Mouse (Mus musculus): ENCODE results near the gene Ubiad1. TPM values are rescaled to one million over a fixed set of nuclear protein-coding genes. Genes with fewer than 3 reads are reported as not detected.

Gene Ubiad1
- total RNA-seq, 2 experiments from 2014 or later: 17.6 to 18.5 TPM

DNA sequence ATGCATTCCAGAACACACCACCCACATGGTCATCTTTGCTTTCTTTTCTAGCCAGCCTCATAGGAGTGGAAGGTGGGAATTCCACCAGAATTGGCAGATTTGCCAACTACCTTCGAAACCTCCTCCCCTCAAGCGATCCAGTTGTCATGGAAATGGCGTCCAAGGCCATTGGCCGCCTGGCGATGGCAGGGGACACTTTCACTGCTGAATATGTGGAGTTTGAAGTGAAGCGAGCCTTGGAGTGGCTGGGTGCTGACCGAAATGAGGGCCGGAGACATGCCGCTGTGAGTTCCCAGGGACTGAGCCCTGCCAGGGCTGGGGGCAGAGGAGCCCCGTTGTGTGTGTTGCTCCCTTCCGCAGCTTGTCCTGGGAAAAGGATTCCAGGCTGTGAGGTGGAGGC is 9.1 kb upstream of the Ubiad1 start:
- DNase-seq: peak; percentile 55

DNA sequence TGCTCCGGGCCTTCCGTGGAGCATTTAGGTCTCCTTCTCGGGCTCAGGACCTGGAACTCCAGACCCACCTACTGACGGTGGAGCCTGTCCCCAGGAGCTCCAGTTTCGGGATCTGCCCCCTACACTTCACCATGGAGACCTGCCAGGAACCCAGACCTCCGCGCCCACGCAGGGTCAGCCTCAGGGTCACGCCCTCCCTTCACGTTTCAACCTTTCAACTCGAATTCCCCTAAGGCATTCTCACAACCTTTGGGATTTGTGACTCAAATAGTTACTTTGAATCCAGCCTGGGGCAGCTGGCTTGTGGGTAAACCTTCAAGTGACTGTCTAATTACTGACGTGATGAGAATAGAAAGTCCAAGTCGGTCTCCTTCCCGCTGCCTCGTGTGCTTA is 4.3 kb upstream of the Ubiad1 start:
- peak; percentile 60 for DNase-seq

DNA sequence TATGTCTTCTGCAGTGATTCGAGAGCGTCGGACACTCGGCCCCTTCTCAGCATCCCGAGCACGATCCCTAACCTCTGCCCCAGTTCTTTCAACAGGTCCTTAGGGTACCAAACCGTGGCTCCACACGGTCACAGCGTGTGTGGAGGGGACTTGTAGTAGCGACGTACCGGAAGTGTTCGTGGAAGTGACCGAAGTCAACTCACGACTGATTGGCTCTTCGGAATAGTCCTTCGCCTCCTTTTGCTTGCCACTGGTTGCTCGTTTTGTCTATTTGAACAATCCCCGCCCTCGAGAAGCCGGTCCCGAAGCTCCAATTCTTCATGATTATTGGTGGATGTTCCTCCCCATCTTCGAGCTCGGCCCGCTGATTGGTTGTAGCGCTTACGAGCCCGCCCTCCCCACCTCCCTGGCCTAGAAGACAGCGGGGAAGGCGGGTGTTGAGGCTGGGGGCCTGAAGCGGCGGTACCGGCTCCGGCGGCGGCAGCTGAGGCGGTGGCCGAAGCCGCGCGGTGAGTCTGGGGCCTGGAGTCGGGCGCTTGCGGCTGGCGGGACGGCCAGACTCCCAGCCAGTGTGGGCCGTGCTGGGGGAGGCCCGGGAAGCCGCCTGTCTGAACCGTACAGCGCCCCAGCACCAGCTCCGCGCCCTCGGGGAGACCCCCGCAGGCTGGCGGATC is 3.7 kb upstream of the Ubiad1 start, which contains the start of gene Mtor:
Gene Mtor, plus strand, starts transcription at position 433 of the 674 bp plus-strand sequence.
- DNase-seq: peak; percentile 95

DNA sequence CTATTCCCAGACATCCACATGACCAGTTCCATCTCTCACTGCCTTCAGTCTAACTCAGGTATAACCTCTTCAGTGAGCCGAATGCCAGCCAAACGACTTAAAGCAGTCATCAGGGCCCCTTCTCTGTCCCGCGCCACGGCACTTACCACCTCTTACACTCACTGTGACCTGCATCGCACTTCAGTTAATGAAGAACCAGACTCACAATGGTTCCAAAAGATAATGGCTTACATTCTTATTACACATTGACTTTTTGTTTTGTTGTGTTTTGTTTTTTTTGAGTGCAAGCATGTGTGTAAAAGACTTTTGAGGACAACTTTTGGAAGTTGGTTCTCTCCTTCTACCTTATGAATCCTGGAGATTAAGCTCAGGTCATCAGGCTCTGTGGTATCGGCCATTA is 2.0 kb downstream of the Ubiad1 start:
- DNase-seq: no peak

DNA sequence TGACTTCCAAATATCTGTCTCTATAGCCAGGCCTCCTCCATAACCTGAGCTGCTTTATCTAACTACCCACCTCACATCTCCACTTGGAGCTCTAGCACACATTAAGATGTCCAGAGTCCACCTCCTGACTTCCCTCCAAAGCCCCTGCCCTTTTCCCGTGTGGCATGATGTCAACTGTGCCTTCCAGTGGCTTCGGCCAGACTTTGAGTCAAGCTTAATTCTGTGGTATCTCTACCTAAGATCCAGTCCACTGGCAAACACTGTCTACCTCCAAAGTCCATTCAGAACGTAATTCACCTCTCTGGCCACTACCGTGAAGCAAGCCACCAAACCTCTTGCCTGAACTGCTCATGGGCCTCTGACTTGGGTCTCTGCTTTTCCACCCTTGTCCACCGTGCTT is 2.6 kb downstream of the Ubiad1 start:
- no peak for DNase-seq

DNA sequence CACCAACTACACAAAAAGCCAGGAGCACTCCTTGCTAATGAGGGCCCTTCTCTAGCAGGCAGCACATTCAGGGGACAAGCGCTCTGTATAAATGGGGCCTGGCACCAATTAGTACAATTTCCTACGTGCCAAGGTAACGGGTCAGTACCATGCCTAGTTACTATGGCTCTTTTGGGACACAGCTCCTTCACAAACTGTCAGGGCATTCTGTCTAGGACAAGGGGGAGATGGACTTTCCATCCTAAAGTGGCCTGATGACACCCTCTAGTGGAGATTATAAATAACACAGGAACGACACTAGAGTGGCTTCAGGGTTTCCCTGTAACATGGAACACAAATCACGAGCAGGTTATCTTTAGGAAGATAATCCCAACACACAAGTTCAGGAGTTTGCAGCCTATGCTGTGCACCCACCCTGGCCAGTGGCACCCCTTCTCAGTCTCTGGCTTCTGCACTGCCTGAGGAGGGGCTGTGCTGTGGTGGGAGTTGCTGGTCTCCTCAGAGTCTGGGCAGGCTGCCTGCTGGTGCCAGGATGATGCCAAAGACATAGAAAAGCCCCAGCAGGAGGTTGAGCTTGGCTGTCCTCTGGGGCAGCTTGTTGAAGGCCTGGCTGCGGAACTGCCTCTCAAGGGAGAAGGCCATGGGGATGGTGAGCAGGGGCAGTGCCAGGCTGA is 8.8 kb downstream of the Ubiad1 start:
- peak; percentile 38 for DNase-seq

DNA sequence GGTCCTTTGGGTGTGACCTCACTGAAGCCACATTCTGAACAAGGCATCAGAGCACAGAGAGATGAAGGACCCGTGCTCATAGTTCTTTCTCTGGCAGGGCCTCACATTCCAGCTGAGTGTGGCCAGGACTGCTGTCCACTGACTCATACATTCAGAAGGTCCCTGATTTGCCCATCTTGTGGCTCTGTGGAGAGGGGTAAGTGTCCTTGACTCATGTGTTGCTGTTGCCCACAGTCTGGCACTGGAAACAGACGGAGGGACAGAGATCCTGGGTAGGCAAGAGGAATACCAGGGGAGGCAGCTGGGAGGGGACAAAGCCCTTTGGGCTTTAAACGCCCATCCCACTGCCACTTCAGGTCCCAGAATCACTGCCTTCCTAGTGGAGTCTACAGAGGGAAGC is 9.5 kb downstream of the Ubiad1 start:
- peak; percentile 30 for DNase-seq

DNA sequence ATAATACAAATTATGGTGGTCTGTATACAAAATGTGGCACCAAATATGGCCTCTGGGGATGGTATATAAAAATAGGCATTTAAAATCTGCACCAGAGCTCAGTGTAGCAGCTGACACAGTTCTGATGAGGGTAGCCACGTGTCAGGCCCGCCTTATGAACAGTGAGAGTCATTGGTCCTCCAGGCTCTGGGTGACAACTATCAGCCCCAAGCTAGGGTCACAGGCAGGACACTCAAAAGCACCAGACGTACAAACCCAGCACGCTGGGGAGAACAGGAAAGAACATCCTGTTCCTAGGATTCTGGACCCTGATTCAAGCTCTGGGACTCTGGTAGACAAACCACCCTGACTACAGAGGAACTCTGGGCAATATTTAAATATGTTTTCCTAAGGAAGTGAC is 10.0 kb downstream of the Ubiad1 start:
- DNase-seq: no peak

DNA sequence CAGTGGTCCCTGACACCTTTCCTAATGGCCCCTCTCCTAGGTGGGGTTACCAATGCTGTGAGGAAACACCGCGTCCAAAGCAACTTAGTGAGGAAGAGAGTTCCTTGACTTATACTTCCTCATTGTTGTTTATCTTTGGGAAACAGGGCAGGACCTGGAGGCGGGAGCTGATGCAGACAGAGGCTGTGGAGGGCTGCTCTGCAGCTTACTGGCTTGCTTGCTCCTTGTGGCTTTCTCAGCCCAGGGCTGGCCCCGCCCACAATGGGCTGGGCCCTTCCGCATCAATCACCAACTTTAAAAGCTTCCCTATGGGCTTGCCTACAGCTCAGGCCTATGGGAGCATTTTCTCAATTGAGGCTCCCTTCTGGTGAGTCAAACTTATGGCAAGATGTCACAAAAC is 10.8 kb downstream of the Ubiad1 start:
- DNase-seq: no peak

DNA sequence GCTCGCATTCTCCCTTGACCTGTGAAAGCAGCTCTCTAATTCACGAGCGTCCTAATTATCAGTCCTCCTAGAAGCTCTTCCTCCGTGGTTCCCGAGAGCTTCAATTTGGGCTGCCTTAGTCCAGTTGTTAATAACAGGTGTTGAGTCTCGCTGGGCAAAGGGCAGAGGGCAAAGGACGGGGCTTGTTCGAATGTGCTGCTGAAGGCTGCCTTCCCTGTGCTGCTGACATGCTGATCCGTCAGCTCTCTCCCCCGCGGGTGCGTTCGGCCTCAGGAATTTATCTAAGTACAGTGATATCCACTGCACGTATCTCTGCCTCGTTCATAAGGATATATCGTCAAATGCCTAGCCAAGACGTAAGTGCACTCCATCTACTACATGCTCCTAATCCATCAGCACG is 11.2 kb downstream of the Ubiad1 start:
- DNase-seq: no peak

DNA sequence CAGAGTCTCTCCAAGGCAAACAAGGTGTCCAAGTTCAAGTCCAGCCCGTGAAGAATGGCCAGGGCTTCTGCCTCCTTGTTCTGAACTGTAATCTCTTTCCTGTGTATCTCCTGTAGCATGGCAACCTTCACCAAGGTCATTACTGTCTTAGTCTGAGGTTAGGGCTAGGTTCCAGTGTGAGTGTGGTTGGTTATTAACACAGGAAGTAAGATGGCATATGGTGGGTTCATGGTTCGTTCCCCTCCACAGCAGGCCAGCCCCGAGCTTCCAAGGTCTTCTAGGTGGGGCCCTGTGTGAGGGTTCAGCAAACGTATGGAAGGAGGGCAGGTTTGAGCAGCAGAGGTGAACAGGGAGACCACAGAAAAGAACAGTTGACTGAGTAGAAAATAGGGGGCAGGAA is 12.1 kb downstream of the Ubiad1 start:
- DNase-seq: no peak

DNA sequence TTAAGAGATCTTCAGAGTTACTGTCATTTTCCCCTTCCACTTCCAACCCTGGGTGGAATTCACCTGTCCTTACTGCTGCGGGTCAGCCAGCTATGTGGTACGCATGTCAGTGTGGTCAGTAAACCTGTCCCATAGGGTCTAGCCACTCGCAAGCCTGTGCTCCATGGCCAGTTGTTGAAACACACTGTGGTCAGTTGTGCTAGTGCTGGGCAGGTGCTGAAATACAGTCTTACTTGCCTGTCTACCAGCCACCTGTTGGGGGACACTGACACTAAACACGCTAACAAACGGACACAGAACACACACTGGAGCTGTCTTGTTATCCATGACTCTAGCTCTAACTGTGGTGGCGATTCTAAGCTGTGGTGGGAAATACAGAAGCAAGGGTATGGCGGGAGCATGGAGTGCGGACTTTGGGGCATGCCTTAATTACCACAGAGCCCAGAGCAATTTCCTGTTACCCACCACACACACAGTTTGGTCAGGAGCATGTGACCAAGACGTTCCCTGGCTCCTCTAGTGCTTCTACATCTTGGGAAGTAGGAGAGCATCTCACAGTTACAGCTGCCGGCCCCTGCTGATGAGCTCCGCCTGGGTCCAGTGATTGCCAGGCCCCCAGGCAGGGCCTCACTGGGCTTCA is 13.6 kb downstream of the Ubiad1 start:
- DNase-seq: no peak

DNA sequence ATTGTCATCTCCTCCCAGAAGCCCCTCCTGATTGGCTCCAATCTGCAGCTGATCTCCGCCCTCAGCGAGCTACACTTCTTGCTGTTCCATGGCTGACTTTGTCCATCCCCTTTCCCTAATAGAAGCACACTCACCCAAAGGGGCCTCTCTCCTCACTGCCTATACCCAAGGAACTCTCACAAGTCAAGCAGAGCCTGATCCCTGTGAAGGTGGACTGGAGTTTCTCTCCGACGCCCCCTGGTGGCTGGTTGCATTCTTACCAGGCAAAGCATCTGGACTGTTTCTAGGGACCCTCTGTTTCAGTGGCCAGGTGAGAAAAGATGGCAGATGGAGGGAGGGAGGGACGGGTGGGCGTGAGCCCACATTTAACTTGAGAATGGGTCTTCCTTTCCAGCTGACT is 14.9 kb downstream of the Ubiad1 start:
- peak; percentile 84 for DNase-seq

DNA sequence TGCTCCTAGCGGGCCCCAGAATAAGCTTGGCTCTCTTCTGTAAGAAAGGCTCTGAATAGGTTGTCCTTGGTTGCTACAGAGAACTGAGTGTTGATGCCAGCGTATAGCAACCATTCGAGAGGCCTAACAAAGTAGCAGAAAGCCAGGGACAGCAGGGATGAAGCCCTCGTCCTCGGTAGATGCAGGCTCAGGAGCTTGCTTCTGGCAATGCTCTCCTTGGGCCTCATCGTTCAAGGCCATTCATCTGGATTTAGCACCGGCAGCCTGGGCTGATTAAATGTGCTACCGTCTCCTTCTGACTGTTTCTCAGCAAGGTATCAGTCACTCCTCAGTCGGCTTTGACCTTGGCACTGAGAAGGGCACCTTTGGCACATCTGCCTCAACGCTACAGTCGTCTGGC is 15.4 kb downstream of the Ubiad1 start:
- DNase-seq: peak; percentile 26

DNA sequence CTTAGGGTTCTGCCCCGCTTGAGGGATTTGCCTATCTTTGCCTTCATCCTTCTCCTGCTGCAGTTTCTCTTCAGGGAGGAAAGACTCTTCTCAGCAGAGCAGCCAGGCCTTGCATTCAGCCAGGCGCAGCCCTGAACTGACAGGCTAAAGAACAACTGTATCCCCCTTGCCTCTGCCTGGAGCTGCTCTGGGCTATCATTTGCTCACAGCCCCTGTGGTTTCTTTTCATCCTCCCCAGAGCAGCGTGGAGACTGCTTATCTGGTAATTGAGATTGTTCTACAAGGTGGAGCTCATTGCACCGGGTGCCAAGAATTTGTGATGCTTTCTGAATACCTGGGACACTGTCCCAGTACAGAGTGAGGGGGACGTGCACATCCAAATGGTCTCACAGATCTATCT is 16.0 kb downstream of the Ubiad1 start:
- DNase-seq: no peak

DNA sequence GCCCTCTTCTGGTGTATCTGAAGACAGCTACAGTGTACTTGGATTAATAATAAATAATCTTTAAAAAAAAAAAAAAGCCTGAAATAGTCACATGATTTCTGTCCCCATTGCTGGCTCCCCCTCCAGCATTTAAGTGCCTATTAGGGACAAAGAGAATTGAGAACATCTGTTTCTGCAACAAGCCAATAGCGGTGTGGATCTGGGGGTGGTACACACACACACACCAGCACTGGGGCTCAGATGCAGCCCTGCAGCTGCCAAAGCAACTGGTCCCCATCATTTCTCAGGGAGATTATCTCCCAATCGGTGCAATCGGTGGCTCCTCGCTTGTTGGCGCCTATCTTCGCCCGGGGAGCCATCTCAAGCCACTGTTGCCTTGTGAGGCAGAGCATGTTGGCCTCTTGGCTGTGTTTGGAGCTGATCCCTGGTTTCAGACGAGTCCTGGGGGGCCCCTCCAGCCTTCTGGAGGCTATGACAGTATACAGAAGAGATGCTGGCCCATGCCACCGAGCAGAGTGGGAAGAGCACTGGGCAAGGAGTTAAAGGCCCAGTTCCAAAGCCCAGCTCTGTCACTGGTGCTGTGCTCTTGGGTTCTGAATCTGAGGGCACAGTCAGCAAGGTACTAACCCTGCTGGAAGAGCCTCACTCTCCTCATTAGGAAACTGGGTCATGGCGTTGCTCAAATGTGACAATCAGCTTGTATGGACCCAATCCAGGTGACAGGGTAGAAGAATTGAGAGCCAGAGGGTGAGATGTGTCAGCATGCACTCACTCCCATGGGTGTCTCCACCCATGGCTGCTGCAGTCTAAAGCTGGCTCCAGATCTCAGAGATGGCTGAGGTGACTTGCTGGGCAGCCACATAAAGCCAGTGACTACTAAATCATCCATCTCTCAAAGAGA is 17.4 kb downstream of the Ubiad1 start:
- peak; percentile 32 for DNase-seq

DNA sequence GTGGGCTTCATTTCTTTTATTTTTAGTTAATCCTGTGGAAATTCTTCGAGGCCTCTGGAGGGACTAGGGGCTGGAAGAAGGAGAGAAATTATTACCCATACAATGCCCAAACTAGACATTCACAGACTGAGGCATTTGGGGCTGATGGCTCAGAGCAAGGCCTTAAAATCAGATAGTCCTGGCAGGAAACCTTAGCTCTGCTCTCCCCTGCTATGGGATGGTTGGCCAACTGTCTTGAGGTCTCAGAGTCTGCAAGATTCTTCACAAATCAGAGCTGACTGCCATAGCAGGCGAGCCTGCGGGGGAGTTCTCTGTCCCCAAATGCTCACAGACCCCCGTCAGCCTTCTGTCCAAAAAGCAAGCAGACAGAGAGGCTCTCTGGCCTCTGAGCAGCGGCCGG is 27.0 kb downstream of the Ubiad1 start:
- DNase-seq: no peak

DNA sequence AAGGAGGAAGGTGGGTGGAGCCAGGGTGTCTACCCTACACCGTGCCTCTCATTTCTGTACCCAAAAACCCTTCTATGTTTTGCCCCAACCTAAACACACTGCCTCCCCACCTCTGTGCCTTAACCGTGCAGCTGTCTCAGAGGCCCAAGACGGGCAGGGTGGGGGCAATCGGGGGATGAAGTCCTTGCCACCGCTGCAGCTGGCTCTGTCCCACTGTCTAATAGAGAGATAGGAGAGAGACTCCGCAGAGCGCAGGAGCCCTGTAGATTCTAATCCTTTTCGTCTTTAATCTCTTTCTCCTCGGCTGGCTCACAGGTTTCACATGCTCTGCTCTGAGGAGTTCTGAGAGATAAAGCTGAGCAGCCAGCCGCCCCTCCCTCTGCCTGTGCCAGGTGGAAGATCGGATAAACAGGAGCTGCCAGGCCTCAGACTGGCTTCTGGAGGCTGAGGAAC is 27.5 kb downstream of the Ubiad1 start:
- DNase-seq: no peak

DNA sequence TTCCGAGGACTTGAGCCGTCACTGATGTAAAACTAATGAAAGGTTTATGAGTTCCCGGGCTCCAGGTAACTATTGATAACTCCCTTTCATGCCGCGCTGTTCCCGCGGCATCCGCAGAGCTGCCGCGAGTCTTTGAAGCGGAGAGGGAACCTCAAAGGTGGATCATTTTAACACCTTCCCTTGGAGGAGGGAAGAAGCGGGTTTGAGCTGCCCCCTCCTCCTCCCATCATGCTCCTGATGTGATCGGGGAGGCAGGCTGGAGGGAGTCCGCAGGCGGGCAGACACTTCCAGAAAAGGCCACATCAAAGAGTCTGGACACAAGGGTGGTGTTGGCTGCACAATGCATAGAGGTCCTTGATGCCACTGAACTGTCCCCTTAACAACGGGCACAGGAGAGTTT is 29.0 kb downstream of the Ubiad1 start:
- no peak for DNase-seq

DNA sequence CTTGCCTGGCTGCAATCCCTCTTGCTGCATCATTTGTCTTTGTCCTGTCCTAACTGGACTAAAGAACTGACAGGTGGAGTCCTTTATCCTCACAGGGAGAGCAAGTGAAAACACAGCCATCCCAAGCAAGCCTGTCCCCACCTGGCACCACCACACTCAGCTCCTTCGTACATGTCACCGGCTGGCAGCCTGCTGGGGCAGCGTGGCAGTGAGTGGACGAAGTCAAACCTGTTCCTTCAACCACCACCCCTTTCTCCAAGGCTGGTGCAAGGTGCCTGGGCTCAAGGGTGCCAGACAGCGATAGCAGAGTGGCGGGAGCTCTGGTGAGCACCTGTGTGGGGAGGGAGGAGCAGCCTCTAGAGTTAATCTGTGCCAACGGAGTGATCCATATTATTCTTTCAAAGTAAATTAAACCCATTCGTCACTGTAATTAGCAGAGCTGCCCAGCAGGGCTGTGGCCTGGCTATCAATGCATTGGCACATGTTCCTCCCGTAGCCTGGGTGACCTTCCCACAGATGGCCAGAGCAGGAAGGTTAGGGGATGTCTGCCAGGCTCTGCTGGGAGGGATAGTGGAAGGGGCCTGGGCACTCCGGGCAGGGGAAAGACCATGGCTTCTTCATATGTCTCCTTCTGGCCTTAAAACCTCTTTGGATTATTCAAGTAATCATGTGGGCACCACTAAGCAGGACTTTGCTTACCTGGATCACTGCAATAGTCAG is 36.2 kb downstream of the Ubiad1 start:
- no peak for DNase-seq

DNA sequence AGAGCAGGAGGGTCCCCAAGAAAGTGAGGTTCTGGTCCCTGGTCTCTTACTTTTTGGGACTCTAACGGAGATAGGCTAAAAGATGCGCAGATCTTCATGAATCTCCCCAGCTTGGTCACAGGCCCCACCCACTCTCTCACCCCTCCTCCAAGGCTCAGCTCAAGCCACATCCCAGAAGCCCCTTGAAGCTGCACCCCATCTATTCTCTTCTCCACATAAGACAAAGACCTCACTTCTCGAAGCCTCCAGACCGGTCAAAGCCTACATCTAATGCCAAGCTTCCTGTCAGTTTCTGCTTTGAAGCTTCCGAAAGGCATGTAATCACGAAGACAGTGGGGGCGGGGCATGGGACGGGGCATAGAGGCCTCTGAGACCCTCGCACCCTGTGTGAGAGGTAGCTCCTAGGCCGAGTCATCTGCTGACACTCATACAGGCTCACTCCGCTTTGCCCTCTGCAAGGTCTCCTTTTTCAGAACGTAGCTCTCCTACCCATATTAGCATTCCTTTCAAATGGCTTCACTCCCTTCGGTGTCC is 39.2 kb downstream of the Ubiad1 start:
- no peak for DNase-seq

DNA sequence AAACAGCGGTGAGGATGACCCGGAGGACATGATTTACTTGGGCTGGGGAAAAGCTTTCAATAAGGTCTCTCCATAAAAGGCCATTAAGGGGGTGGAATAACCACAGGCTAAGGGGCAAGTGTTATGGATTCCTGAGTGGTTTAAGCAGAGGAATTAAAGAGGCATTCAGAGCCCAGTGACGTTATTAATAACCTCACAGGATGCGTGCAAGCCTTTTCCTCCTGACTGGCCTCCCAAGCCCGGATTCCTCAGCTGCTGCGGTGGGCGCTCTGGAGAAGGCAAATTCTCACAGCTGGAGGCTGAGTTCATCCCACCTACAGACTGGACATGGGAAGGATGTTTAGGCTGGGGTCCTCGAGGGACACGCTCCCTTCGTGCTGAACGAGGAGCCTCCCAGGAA is 39.8 kb downstream of the Ubiad1 start:
- DNase-seq: no peak

All from adrenal gland, postnatal 10 days (tissue).